Mouse (Mus musculus) forebrain, postnatal 0 days (tissue): ENCODE measurements around the gene T2. TPM values are rescaled to one million over a fixed set of nuclear protein-coding genes. Genes with fewer than 3 reads are reported as not detected.
A peak's percentile ranks its signal among the peaks of the same experiment; 100 is the strongest.

ENCODE experiments used
- ATAC-seq: fragments of 200-750 bp; cut with Nextera tagmentation; 2 replicates; pipeline ENCODE4 v1.8.0; 2017; ENCODE audit warnings: mild to moderate bottlenecking, moderate library complexity
- DNase-seq: peaks from one replicate; pipeline ENCODE4 v3.0.0-alpha.2; 2015
- H3K27ac ChIP-seq: fragments of 300-500 bp; sonication (generic); 2 replicates; pipeline ENCODE4 v1.5.1; 2014; ENCODE audit warnings: low read depth, mild to moderate bottlenecking, antibody characterized with exemption, low read length, moderate library complexity, mixed read lengths
- H3K27me3 ChIP-seq: fragments of 300-500 bp; sonication (generic); 2 replicates; pipeline ENCODE4 v1.6.1; 2014; ENCODE audit warnings: mild to moderate bottlenecking, low read length, mixed read lengths; ENCODE audit not compliant: insufficient read depth
- H3K36me3 ChIP-seq: fragments of 300-500 bp; sonication (generic); 2 replicates; pipeline ENCODE4 v1.6.1; 2014; ENCODE audit warnings: mild to moderate bottlenecking, moderate library complexity; ENCODE audit not compliant: insufficient read depth
- H3K4me1 ChIP-seq: fragments of 300-500 bp; sonication (generic); 2 replicates; pipeline ENCODE4 v1.6.1; 2014; ENCODE audit warnings: antibody characterized with exemption; ENCODE audit not compliant: insufficient read depth
- H3K4me2 ChIP-seq: fragments of 300-500 bp; sonication (generic); 2 replicates; pipeline ENCODE4 v1.6.1; 2014; ENCODE audit warnings: low read depth, mild to moderate bottlenecking, moderate library complexity
- H3K4me3 ChIP-seq: fragments of 300-500 bp; sonication (generic); 2 replicates; pipeline ENCODE4 v1.5.1; 2014; ENCODE audit warnings: low read depth, low read length, mixed read lengths
- H3K9ac ChIP-seq: fragments of 300-500 bp; sonication (generic); 2 replicates; pipeline ENCODE4 v1.6.1; 2014; ENCODE audit warnings: mild to moderate bottlenecking
- H3K9me3 ChIP-seq: fragments of 300-500 bp; sonication (generic); 2 replicates; pipeline ENCODE4 v1.6.1; 2016; ENCODE audit warnings: low read length
- CTCF ChIP-seq: sonication (generic); IDR thresholded peaks from 2 replicates; pipeline ENCODE4 v1.5.1; 2016; ENCODE audit warnings: antibody characterized with exemption, control low read depth, low read depth
- WGBS: fragments of 180-500 bp; shearing (Covaris S2); extraction: QIAGEN DNeasy Blood & Tissue Kit; methylation state at CpG from one replicate; pipeline ENCODE4 v1.1.7; 2014; 5-methylcytosine and 5-hydroxymethylcytosine counted together
- polyA plus RNA-seq: library from polyadenylated mRNA; unstranded; fragments of >200 nt; fragmentation: Nextera tagmentation; extraction: Ambion mirVana; gene quantifications from 2 replicates; pipeline ENCODE4 v1.2.1, GENCODE M21; 2015
- total RNA-seq: library from RNA; depleted of rRNA; stranded (reverse); fragments of >200 nt; gene quantifications from 2 replicates; pipeline ENCODE4 v1.2.3, GENCODE M21; 2014

T2 gene
- total and polyA plus RNA-seq, 2 experiments from 2014 or later = 0.51 to 1.8 TPM

DNA sequence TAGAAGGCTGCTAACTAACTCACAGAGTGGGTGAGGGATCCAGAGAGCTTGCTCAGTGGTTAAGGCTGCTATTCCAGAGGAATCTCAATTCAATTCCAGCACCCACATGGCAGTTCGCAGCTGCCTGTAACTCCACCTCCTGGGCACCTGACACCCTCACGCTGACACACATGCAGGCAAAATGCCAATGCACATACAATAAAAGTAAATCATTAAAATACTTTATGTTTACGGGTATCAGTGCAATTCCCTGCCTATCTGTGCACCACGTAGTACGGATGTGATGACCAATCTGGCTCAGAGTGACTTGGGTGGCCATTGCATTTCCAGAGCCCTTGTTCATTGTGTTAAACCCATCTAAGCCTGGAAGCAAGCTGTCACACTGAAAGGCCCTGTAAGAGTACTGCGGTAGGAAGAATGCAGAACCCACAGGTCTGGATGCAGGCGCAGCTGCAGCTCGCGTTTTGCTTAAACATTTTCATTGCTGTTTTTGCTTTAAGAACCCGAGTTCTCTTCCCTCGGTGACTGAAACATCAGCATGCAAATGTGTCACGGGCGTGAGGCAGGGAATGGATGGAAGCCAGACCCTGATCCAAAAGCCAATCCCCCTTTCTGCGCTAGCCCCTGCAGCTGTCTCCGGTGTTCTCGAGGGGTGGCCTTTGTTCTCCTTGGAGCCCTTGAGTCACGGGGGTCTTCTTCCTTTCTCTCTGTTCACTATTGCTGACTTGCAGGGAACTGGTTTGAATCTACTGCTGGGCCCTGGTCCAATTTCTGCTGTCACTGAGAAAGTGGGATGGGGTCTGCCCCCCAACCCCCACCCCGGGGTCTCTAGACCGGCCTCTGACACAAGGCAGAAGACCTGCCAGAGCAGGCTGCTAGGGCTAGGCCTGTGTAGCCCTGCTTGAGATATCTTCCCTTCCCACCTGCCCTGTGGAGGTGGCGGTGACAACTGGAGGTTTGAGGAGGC, 12.0 kb downstream of the T2 start:
- peak; percentile 32 for ATAC-seq
- Histone ChIP-seq H3K36me3 (no peaks in the 10 kb centered on the region), H3K4me2 (peak overlapping the region; percentile 42), H3K4me3 (no peak overlapping the region), H3K27me3 (no peaks in the 10 kb centered on the region), H3K27ac (peak overlapping the region; percentile 98), H3K9ac (peak overlapping the region; percentile 58), H3K4me1 (peaks cover 48% of the 10 kb centered on the region), H3K9me3 (no peaks in the 10 kb centered on the region)
- no peak for TF ChIP-seq CTCF
- peak; percentile 79 for DNase-seq
- 6% methylated on average over 20 of the region's 20 CpGs for WGBS

DNA sequence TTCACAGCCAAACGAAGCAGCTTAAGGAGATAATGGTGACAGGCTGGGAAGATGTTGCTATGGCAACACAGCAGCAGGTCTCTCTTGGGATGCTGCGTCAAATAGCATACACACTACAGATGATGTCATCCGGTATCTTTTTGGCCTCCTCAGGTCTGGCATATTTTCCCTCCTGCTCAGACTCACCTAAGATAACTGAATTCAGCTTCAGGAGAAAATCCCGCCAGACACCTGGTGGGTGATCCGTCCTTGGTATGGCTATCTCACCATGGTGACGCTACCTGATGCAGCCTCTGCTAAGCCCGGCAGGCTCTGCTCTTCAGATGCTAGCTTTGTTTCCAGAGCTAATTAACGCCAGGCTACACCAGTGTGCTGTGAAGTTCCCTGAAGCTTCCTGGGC, 12.8 kb downstream of the T2 start:
- Histone ChIP-seq H3K4me3 (no peak overlapping the region), H3K4me1 (peaks cover 48% of the 10 kb centered on the region), H3K4me2 (peak overlapping the region; percentile 42), H3K9me3 (no peaks in the 10 kb centered on the region), H3K27me3 (no peaks in the 10 kb centered on the region), H3K27ac (peak overlapping the region; percentile 98), H3K36me3 (no peaks in the 10 kb centered on the region), H3K9ac (peak overlapping the region; percentile 58)
- 6% methylated on average over 8 of the region's 8 CpGs for WGBS
- peak; percentile 92 for DNase-seq
- TF ChIP-seq CTCF = no peak
- peak; percentile 87 for ATAC-seq

DNA sequence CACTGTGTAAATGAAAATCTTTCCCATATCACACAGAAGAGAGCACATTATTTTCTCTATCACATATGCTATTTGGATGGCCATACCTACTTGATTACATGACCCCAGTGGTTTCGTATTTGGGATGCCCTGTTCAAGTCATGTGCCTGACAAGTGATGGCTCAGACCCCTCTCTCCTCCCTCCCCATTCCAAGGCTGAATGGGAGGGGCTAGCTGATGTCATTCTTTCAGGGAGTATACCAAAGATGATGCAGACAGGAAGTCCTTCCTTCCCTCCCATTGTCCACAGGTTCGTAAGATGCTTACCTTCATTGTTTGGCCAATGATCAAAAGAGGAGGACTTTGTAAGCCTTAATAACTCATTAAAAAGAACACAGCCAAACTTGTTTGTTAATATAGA, 13.4 kb downstream of the T2 start:
- H3K4me3 ChIP-seq = no peak overlapping the region
- H3K9ac ChIP-seq = peak overlapping the region; percentile 18; the same call in 1 of the 2 replicates
- peaks cover 48% of the 10 kb centered on the region for H3K4me1 ChIP-seq
- no peak for TF ChIP-seq CTCF
- 26% methylated on average over 2 of the region's 2 CpGs for WGBS
- H3K4me2 ChIP-seq = no peak overlapping the region
- H3K27me3 ChIP-seq = no peaks in the 10 kb centered on the region
- no peak for ATAC-seq
- DNase-seq = peak; percentile 39
- H3K27ac ChIP-seq = peak overlapping the region; percentile 98
- H3K9me3 ChIP-seq = no peaks in the 10 kb centered on the region
- no peaks in the 10 kb centered on the region for H3K36me3 ChIP-seq

DNA sequence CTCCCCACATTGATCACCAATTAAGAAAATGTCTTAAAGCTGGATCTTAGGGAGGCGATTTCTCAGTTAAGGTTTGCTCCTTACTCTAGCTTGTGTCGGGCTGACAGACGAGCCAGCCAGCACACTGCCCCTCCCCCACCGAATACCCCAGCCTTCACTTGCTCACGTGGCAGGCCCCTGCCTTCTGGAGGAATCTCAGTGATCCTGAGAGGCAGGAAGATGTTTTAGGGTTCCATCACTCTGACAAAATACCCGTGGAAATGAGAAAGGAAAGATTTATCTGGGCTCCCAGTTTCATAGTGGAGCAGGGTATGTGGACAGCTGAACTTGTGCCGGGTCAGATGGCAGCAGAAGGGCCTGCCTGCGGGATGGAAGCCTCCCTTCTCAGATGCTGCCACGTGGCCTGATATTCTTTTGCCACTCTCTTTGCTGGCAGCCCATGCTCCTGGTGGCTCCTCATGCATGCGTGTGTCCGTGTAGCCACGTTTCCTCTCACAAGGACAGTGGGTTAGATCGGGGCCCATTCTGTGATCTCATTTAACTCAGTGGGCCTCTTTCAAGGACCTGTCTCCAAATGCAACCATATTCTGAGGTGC, 14.9 kb downstream of the T2 start:
- Histone ChIP-seq H3K4me1 (peaks cover 48% of the 10 kb centered on the region), H3K27ac (peak overlapping the region; percentile 91), H3K9ac (no peak overlapping the region), H3K4me3 (no peak overlapping the region), H3K9me3 (no peaks in the 10 kb centered on the region), H3K27me3 (no peaks in the 10 kb centered on the region), H3K4me2 (no peak overlapping the region), H3K36me3 (no peaks in the 10 kb centered on the region)
- DNase-seq = peak; percentile 62
- WGBS = 18% methylated on average over 13 of the region's 13 CpGs
- no peak for TF ChIP-seq CTCF
- no peak for ATAC-seq

DNA sequence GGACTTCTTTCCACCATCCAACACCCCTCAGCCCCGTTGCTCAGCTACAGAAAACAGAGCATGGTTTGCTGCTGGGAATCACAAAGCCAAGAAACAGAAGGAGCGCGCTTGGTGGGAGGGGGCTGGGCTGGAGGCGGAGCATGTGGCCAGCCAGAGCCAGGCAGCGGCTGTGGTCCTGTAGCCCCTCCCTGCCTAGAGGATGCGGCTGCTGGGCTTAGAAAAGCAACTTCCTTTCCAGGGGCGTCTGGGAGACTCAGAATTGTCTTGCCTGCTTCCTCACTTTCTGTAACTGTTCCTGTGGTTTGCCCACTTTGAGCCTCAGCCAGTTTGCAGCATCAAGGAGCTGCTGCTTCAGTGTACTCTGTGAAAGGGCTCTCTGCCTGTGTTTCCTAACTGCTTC, 16.0 kb downstream of the T2 start:
- Histone ChIP-seq H3K4me1 (peaks cover 43% of the 10 kb centered on the region), H3K9ac (peak overlapping the region; percentile 63), H3K27me3 (no peaks in the 10 kb centered on the region), H3K4me2 (peak overlapping the region; percentile 59), H3K4me3 (peak overlapping the region; percentile 32; the same call in 1 of the 2 replicates), H3K36me3 (no peaks in the 10 kb centered on the region), H3K9me3 (no peaks in the 10 kb centered on the region), H3K27ac (peak overlapping the region; percentile 91)
- WGBS = 0% methylated on average over 7 of the region's 7 CpGs
- DNase-seq = peak; percentile 91
- peak; percentile 75 for ATAC-seq
- no peak for TF ChIP-seq CTCF

DNA sequence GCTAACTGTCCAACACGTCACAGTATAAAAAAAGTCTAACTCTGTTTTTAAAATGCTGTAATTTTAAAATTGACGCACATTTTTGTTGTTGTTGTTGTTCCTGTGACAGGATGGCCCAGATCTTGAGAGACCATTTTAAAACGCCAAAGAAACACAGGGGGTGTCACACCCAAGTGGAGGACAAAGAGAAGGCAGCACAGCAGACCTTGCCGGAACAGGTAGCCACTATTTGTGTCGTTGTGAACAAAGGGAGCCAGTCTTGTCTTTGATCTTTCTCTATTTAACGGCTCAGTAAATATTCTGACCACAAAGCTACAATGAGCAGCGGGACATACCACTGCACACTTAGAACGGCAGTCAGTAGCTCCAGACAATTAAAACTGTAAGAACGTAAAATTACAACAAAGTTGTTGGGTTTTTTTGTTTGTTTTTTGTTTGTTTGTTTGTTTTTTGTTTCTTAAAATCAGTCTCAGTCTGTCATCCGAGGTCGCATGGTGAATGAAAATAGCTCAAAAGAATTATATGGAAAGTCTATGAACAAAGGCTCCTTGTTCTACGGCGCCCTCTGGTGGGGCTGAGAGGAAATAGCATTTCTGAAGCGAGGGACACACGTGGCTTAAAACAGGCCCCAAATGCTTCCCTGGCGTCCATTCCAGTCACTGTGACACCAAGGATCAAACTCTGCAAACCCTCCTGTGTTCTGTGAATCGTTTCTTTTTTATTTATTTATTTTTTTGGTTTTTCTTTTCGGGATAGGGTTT, 16.7 kb downstream of the T2 start:
- peak overlapping the region; percentile 63 for H3K9ac ChIP-seq
- under 1% methylated on average over 18 of the region's 18 CpGs for WGBS
- H3K4me1 ChIP-seq = peaks cover 36% of the 10 kb centered on the region
- peak; percentile 8; the same call in 1 of the 2 replicates for ATAC-seq
- H3K4me3 ChIP-seq = peak overlapping the region; percentile 32
- no peaks in the 10 kb centered on the region for H3K36me3 ChIP-seq
- no peaks in the 10 kb centered on the region for H3K9me3 ChIP-seq
- peak overlapping the region; percentile 59 for H3K4me2 ChIP-seq
- peak overlapping the region; percentile 91 for H3K27ac ChIP-seq
- H3K27me3 ChIP-seq = no peaks in the 10 kb centered on the region
- peak; percentile 94 for TF ChIP-seq CTCF
- DNase-seq = peak; percentile 92
